Mouse (Mus musculus): ENCODE results near the gene Shroom1.

DNA sequence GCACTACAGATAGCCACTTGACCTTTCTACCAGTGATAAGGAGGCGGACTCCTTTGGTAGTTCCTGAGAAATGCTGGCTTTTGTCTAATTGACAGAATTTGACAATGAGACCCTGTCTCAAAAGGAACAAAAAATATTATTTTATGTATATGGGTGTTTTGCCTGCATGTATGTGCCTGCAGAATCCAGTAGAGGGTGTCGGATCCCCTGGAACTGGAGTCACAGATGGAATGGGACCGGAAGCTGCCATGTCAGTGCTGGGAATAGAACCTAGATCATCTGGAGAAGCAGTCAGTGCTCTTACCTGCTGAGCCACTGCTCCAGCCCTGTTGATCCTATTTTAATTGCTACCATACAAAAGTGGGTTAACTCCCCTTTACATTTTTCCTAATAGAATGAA lies 15.7 kb downstream of the Shroom1 start:
- no peak for TF ChIP-seq POLR2A (IDR thresholded peaks at IDR 0.05; ENCODE audit: low read depth, low read length)
- TF ChIP-seq CTCF (IDR thresholded peaks at IDR 0.05; ENCODE audit: borderline replicate concordance, insufficient read depth, low read length) = no peak
